Mouse (Mus musculus): Measurements from ENCODE around the gene Bicd2.

Bicd2 gene

GRCm38 (mm10) chr13:49326246-49327206 lies 14.9 kb upstream of the Bicd2 start:
- no peak for DNase-seq (ENCODE audit: low spot score in 2 of 2)

GRCm38 (mm10) chr13:49328101-49328500 lies 13.3 kb upstream of the Bicd2 start:
- DNase-seq (ENCODE audit: low spot score in 2 of 2) = no peak

GRCm38 (mm10) chr13:49333250-49333649 lies 8.1 kb upstream of the Bicd2 start:
- DNase-seq (ENCODE audit: low spot score in 2 of 2) = no peak

GRCm38 (mm10) chr13:49335077-49335982 lies 6.1 kb upstream of the Bicd2 start:
- DNase-seq (ENCODE audit: low spot score in 2 of 2) = no peak

GRCm38 (mm10) chr13:49338893-49339546 lies 2.4 kb upstream of the Bicd2 start:
- DNase-seq (ENCODE audit: low spot score in 2 of 2) = no peak

GRCm38 (mm10) chr13:49341831-49342722 lies 692 bp downstream of the Bicd2 start:
- no peak for DNase-seq (ENCODE audit: low spot score in 2 of 2)

- DNase-seq (ENCODE audit: low spot score in 2 of 2) = no peak
Measured at GRCm38 (mm10) chr13:49342723-49343100, 1.3 kb downstream of the Bicd2 start.

GRCm38 (mm10) chr13:49344567-49344966 lies 3.2 kb downstream of the Bicd2 start:
- peak in 1 of 2 experiments; percentile 44 for DNase-seq (ENCODE audit: low spot score in 2 of 2)

GRCm38 (mm10) chr13:49345476-49345875 lies 4.1 kb downstream of the Bicd2 start:
- DNase-seq (ENCODE audit: low spot score in 2 of 2) = peak in 1 of 2 experiments; percentile 57

GRCm38 (mm10) chr13:49348522-49348921 lies 7.1 kb downstream of the Bicd2 start:
- no peak for DNase-seq (ENCODE audit: low spot score in 2 of 2)

- DNase-seq (ENCODE audit: low spot score in 2 of 2) = no peak
Measured at GRCm38 (mm10) chr13:49349335-49349734, 8.0 kb downstream of the Bicd2 start.

GRCm38 (mm10) chr13:49349836-49350505 lies 8.6 kb downstream of the Bicd2 start:
- DNase-seq (ENCODE audit: low spot score in 2 of 2) = no peak

- DNase-seq (ENCODE audit: low spot score in 2 of 2) = peak in 1 of 2 experiments; percentile 52
Measured at GRCm38 (mm10) chr13:49352581-49353159, 11.3 kb downstream of the Bicd2 start.

- DNase-seq (ENCODE audit: low spot score in 2 of 2) = no peak
Measured at GRCm38 (mm10) chr13:49353422-49353821, 12.0 kb downstream of the Bicd2 start.

- DNase-seq (ENCODE audit: low spot score in 2 of 2) = peak in 1 of 2 experiments; percentile 40
Measured at GRCm38 (mm10) chr13:49353991-49354507, 12.7 kb downstream of the Bicd2 start.

GRCm38 (mm10) chr13:49355461-49356061 lies 14.2 kb downstream of the Bicd2 start:
- DNase-seq (ENCODE audit: low spot score in 2 of 2) = no peak

GRCm38 (mm10) chr13:49356090-49356489 lies 14.7 kb downstream of the Bicd2 start:
- no peak for DNase-seq (ENCODE audit: low spot score in 2 of 2)

GRCm38 (mm10) chr13:49357367-49358026 lies 16.1 kb downstream of the Bicd2 start:
- DNase-seq (ENCODE audit: low spot score in 2 of 2) = no peak

GRCm38 (mm10) chr13:49358184-49358583 lies 16.8 kb downstream of the Bicd2 start:
- DNase-seq (ENCODE audit: low spot score in 2 of 2) = no peak

All from urinary bladder, postnatal 4 days (tissue).